Mouse (Mus musculus) spleen, adult 2 months (tissue): ENCODE data around the gene Fermt1. TPM values are rescaled to one million over a fixed set of nuclear protein-coding genes. Genes with fewer than 3 reads are reported as not detected.

Experiments used
- DNase-seq, 2 experiments: peaks; one replicate each; pipeline versions ENCODE4 v3.0.0 to v3.0.0-alpha.2; 2012 to 2021; ENCODE audit warnings: low spot score in 2 of 2, low read depth in 1 of 2
- H3K27ac ChIP-seq: fragments of 200-500 bp; 2 replicates; pipeline ENCODE4 v1.5.1; 2012; ENCODE audit warnings: low read length, inconsistent platforms; ENCODE audit not compliant: insufficient read depth
- H3K27me3 ChIP-seq: fragments of 200-500 bp; 2 replicates; pipeline ENCODE4 v1.6.1; 2012; ENCODE audit warnings: mild to moderate bottlenecking, moderate library complexity, low read length, inconsistent platforms; ENCODE audit not compliant: control insufficient read depth, insufficient read depth
- H3K36me3 ChIP-seq: fragments of 200-500 bp; 2 replicates; pipeline ENCODE4 v1.6.1; 2012; ENCODE audit warnings: mild to moderate bottlenecking, low read length, inconsistent platforms; ENCODE audit not compliant: control insufficient read depth, insufficient read depth
- H3K4me1 ChIP-seq: fragments of 200-500 bp; 2 replicates; pipeline ENCODE4 v1.6.1; 2011; ENCODE audit warnings: inconsistent platforms; ENCODE audit not compliant: control insufficient read depth, insufficient read depth, insufficient read length
- H3K4me3 ChIP-seq: fragments of 200-500 bp; 2 replicates; pipeline ENCODE4 v1.5.1; 2011; ENCODE audit warnings: mild to moderate bottlenecking, inconsistent platforms; ENCODE audit not compliant: insufficient read depth, insufficient read length; ENCODE audit errors: extremely low read depth
- CTCF ChIP-seq: fragments of 200-500 bp; IDR thresholded peaks from 2 replicates; pipeline ENCODE4 v1.5.1; 2011; ENCODE audit warnings: mild to moderate bottlenecking, inconsistent platforms; ENCODE audit not compliant: insufficient read depth, insufficient read length, insufficient replicate concordance; ENCODE audit errors: extremely low read depth
- POLR2A ChIP-seq: fragments of 200-500 bp; IDR thresholded peaks from 2 replicates; pipeline ENCODE4 v1.6.1; 2011; ENCODE audit warnings: low read depth, low read length, inconsistent platforms
- WGBS: fragments of 180-500 bp; shearing (Covaris S2); methylation state at CpG from one replicate; pipeline ENCODE4 v1.1.7; 2018; 5-methylcytosine and 5-hydroxymethylcytosine counted together
- polyA plus RNA-seq: library from polyadenylated mRNA; depleted of rRNA; stranded (reverse); fragments of >200 nt; gene quantifications from 2 replicates; pipeline ENCODE4 v1.2.3, GENCODE M21; 2012; rRNA removed

Fermt1 gene
- polyA plus RNA-seq: 0.02 TPM in 2 replicates

GRCm38 (mm10) chr2:132945326-132946207 is at the start of gene Fermt1:
Gene Fermt1, minus strand, starts transcription at chr2:132945906.
- Histone ChIP-seq H3K4me3 (no peak within 1 kb of the TSS), H3K4me1 (no peaks in the 10 kb centered on the region), H3K27me3 (peaks cover 6% of the 10 kb centered on the region), H3K36me3 (no peaks in the 10 kb centered on the region), H3K27ac (no peak within 1 kb of the TSS)
- 6% methylated on average over 37 of the region's 37 CpGs for WGBS
- no peak for TF ChIP-seq CTCF
- TF ChIP-seq POLR2A: no peak
- DNase-seq: no peak

- WGBS: 65% methylated on average over 9 of the region's 9 CpGs
These were observed 47.2 kb upstream of the Fermt1 start for GRCm38 (mm10) chr2:132992659-132993531.

GRCm38 (mm10) chr2:132989778-132990564 is 44.3 kb upstream of the Fermt1 start:
- H3K36me3 ChIP-seq: no peaks in the 10 kb centered on the region
- H3K27ac ChIP-seq: no peak overlapping the region
- DNase-seq: no peak
- no peak for TF ChIP-seq CTCF
- TF ChIP-seq POLR2A: no peak
- WGBS: 74% methylated on average over 11 of the region's 11 CpGs
- no peaks in the 10 kb centered on the region for H3K4me1 ChIP-seq
- no peak overlapping the region for H3K4me3 ChIP-seq
- H3K27me3 ChIP-seq: no peaks in the 10 kb centered on the region

More at GRCm38 (mm10) chr2:132992659-132993531, 47.2 kb upstream of the Fermt1 start:
- no peak for DNase-seq
- H3K4me3 ChIP-seq: no peak overlapping the region
- no peaks in the 10 kb centered on the region for H3K36me3 ChIP-seq
- no peaks in the 10 kb centered on the region for H3K4me1 ChIP-seq
- TF ChIP-seq POLR2A (no peak), CTCF (no peak)
- H3K27me3 ChIP-seq: no peaks in the 10 kb centered on the region
- H3K27ac ChIP-seq: no peak overlapping the region

- TF ChIP-seq CTCF (no peak), POLR2A (no peak)
- Histone ChIP-seq H3K4me3 (no peak overlapping the region), H3K36me3 (no peaks in the 10 kb centered on the region), H3K27me3 (no peaks in the 10 kb centered on the region), H3K4me1 (no peaks in the 10 kb centered on the region), H3K27ac (no peak overlapping the region)
- 86% methylated on average over 2 of the region's 2 CpGs for WGBS
- no peak for DNase-seq
These were observed 27.6 kb upstream of the Fermt1 start for GRCm38 (mm10) chr2:132973346-132973745.

GRCm38 (mm10) chr2:132970772-132971173 is 25.1 kb upstream of the Fermt1 start:
- Histone ChIP-seq H3K27ac (no peak overlapping the region), H3K4me1 (no peaks in the 10 kb centered on the region), H3K27me3 (no peaks in the 10 kb centered on the region; the same call in 1 of the 2 replicates), H3K4me3 (no peak overlapping the region), H3K36me3 (no peaks in the 10 kb centered on the region)
- WGBS: 31% methylated on average over 4 of the region's 4 CpGs
- TF ChIP-seq CTCF: no peak
- no peak for TF ChIP-seq POLR2A
- DNase-seq: no peak

GRCm38 (mm10) chr2:132957786-132958185 is 12.1 kb upstream of the Fermt1 start:
- Histone ChIP-seq H3K4me3 (no peak overlapping the region), H3K27me3 (no peaks in the 10 kb centered on the region), H3K36me3 (no peaks in the 10 kb centered on the region), H3K27ac (no peak overlapping the region), H3K4me1 (no peaks in the 10 kb centered on the region)
- 73% methylated on average over 1 of the region's 1 CpGs for WGBS
- no peak for DNase-seq
- TF ChIP-seq POLR2A (no peak), CTCF (no peak)
